19 mouse cellular contexts compared by ENCODE assay signal in genomic region chr2:13777032-13777431, GRCm38 (mm10). TPM values are rescaled to one million over a fixed set of nuclear protein-coding genes. Genes with fewer than 3 reads are reported as not detected.
"Had no signal": no experiment of that assay in that cellular context is flagged by ENCODE, and none has a peak within 500 bp of the region (broad histone marks: within the 10 kb centered on the region; RNA-seq: fewer than 3 reads in every experiment).

No protein-coding gene starts in this region.

- DNase-seq: kidney, adult 9 months; kidney, postnatal 25 days; layer of hippocampus, adult 9-11 months; liver, embryonic 13.5 days; lung, adult 2 months; lung, postnatal 14 days; right cerebral cortex, adult 18-20 months; right cerebral cortex, postnatal 14 days; right cerebral cortex, postnatal 4 days; thymus, postnatal 25 days had no signal

- H3K27ac ChIP-seq: kidney, postnatal 0 days; layer of hippocampus, adult 2 months; liver, embryonic 13.5 days; macrophage; midbrain, embryonic 10.5 days; neural tube, embryonic 12.5 days; neural tube, embryonic 15.5 days; stomach, embryonic 15.5 days had no signal

- H3K27me3 ChIP-seq: liver, embryonic 13.5 days; megakaryocyte, embryonic 14.5 days; neural tube, embryonic 12.5 days; neural tube, embryonic 15.5 days; stomach, embryonic 15.5 days had no signal

- H3K9ac ChIP-seq: liver, embryonic 13.5 days; neural tube, embryonic 12.5 days; neural tube, embryonic 15.5 days; stomach, embryonic 15.5 days had no signal

- H3K36me3 ChIP-seq: liver, embryonic 13.5 days; midbrain, embryonic 10.5 days; neural tube, embryonic 12.5 days; neural tube, embryonic 15.5 days; stomach, embryonic 15.5 days had no signal

- H3K9me3 ChIP-seq: liver, embryonic 13.5 days; megakaryocyte, embryonic 14.5 days; midbrain, embryonic 10.5 days; neural tube, embryonic 12.5 days; neural tube, embryonic 15.5 days; stomach, embryonic 15.5 days had no signal

- H3K4me3 ChIP-seq: layer of hippocampus, adult 2 months; liver, embryonic 13.5 days; megakaryocyte, embryonic 14.5 days; midbrain, embryonic 10.5 days; neural tube, embryonic 12.5 days; neural tube, embryonic 15.5 days; stomach, embryonic 15.5 days had no signal

- H3K4me2 ChIP-seq: liver, embryonic 13.5 days; neural tube, embryonic 12.5 days; neural tube, embryonic 15.5 days; stomach, embryonic 15.5 days had no signal

- H3K4me1 ChIP-seq: liver, embryonic 13.5 days; midbrain, embryonic 10.5 days; neural tube, embryonic 12.5 days; neural tube, embryonic 15.5 days; stomach, embryonic 15.5 days had no signal

RNA-seq across cellular contexts. Expression of gene St8sia6, which starts 16.8 kb away (rescaled TPM):
- polyA plus RNA-seq: liver, adult 2 months; liver, embryonic 13.5 days had no signal
